Mouse (Mus musculus) hindbrain, postnatal 0 days (tissue): ENCODE results near the gene 6030408B16Rik. TPM values are rescaled to one million over a fixed set of nuclear protein-coding genes. Genes with fewer than 3 reads are reported as not detected.
"Not testable (repeated sequence)": the region's sequence is repeated elsewhere in the genome, so short reads cannot be mapped to it uniquely, and the experiment has no call there.

ENCODE experiments used
- ATAC-seq: fragments of 200-750 bp; cut with Nextera tagmentation; 2 replicates; pipeline ENCODE4 v1.8.0; 2017; ENCODE audit warnings: mild to moderate bottlenecking, moderate TSS enrichment, moderate library complexity
- DNase-seq: peaks from one replicate; pipeline ENCODE4 v3.0.0-alpha.2; 2015; ENCODE audit warnings: low spot score
- H3K27ac ChIP-seq: fragments of 300-500 bp; sonication (generic); 2 replicates; pipeline ENCODE4 v1.5.1; 2014; ENCODE audit warnings: mild to moderate bottlenecking
- H3K27me3 ChIP-seq: fragments of 300-500 bp; sonication (generic); 2 replicates; pipeline ENCODE4 v1.6.1; 2014; ENCODE audit warnings: low read length, mixed read lengths; ENCODE audit not compliant: insufficient read depth
- H3K36me3 ChIP-seq: fragments of 300-500 bp; sonication (generic); 2 replicates; pipeline ENCODE4 v1.6.1; 2014; ENCODE audit warnings: low read length, mixed read lengths; ENCODE audit not compliant: insufficient read depth
- H3K4me1 ChIP-seq: fragments of 300-500 bp; sonication (generic); 2 replicates; pipeline ENCODE4 v1.6.1; 2014; ENCODE audit warnings: antibody characterized with exemption, low read length, mixed read lengths; ENCODE audit not compliant: insufficient read depth
- H3K4me2 ChIP-seq: fragments of 300-500 bp; sonication (generic); 2 replicates; pipeline ENCODE4 v1.6.1; 2014; ENCODE audit warnings: low read depth, mild to moderate bottlenecking, low read length, moderate library complexity, mixed read lengths
- H3K4me3 ChIP-seq: fragments of 300-500 bp; sonication (generic); 2 replicates; pipeline ENCODE4 v1.5.1; 2014; ENCODE audit warnings: low read length
- H3K9ac ChIP-seq: fragments of 300-500 bp; sonication (generic); replicated peaks from 2 replicates; pipeline ENCODE4 v1.6.1; 2014; ENCODE audit warnings: mild to moderate bottlenecking, low read length, moderate library complexity, mixed read lengths
- H3K9me3 ChIP-seq: fragments of 300-500 bp; sonication (generic); 2 replicates; pipeline ENCODE4 v1.6.1; 2016; ENCODE audit warnings: low read length, mixed read lengths
- CTCF ChIP-seq: IDR thresholded peaks from 2 replicates; pipeline ENCODE4 v1.5.1; 2016; ENCODE audit warnings: antibody characterized with exemption, control low read depth, low read depth
- WGBS: fragments of 180-500 bp; shearing (Covaris S2); extraction: QIAGEN DNeasy Blood & Tissue Kit; methylation state at CpG from one replicate; pipeline ENCODE4 v1.1.7; 2014; 5-methylcytosine and 5-hydroxymethylcytosine counted together
- polyA plus RNA-seq: library from polyadenylated mRNA; unstranded; fragments of >200 nt; fragmentation: Nextera tagmentation; extraction: Ambion mirVana; gene quantifications from 2 replicates; pipeline ENCODE4 v1.2.1, GENCODE M21; 2015
- total RNA-seq: library from RNA; depleted of rRNA; stranded (reverse); fragments of >200 nt; gene quantifications from 2 replicates; pipeline ENCODE4 v1.2.3, GENCODE M21; 2014

The 6030408B16Rik gene
- total and polyA plus RNA-seq, 2 experiments from 2014 or later: 0.15 TPM; not detected in 1

DNA sequence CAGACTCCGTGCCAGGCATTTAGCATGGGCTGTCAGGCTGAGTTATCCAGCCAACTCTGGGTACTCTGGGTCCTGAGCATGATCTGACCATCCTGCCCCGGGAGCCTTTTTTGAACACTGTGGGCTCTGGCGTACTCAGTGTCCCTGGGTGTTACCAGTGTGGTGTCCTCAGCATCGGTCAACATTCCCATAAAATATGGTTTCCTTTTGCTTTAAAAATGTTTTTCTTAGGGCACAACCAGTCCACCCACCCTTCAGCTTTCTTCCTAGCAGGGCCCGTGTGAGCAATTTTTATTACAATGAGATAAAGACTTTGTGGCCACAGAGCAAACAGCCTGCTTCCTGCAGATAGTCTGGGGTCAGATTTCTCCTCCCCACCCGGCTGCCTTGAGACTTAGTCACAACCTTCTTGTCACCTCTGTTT, 27.6 kb downstream of the 6030408B16Rik start:
- peaks cover 3% of the 10 kb centered on the region; the same call in 1 of the 2 replicates for H3K4me1 ChIP-seq
- no peak overlapping the region for H3K4me2 ChIP-seq
- no peaks in the 10 kb centered on the region for H3K9me3 ChIP-seq
- no peak overlapping the region for H3K27ac ChIP-seq
- DNase-seq: no peak
- ATAC-seq: no peak
- H3K27me3 ChIP-seq: no peaks in the 10 kb centered on the region
- no peaks in the 10 kb centered on the region for H3K36me3 ChIP-seq
- H3K4me3 ChIP-seq: no peak overlapping the region
- 72% methylated on average over 6 of the region's 6 CpGs for WGBS
- no peak for TF ChIP-seq CTCF
- no peak overlapping the region for H3K9ac ChIP-seq

DNA sequence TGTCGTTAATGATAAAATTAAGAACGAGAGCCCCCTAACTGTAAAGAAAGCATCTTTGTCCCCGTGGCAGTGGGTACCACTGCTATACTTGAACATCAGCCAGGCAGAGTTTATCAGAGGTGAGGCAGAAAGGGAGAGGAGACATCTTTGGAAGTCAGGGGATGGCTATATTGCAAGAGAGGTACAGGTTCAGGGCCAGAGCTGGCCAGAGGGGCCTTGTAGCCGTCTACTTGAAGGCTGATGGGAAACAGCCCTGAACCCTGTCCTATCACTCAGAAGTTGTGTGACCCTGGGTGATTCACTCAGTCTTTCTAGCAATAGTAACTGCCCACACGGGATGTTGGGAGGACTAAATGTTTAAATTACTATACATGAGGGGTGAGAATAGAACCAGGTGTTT, 28.1 kb downstream of the 6030408B16Rik start:
- TF ChIP-seq CTCF: no peak
- Histone ChIP-seq H3K4me3 (no peak overlapping the region), H3K36me3 (no peaks in the 10 kb centered on the region), H3K27me3 (no peaks in the 10 kb centered on the region), H3K27ac (no peak overlapping the region), H3K9ac (no peak overlapping the region), H3K9me3 (no peaks in the 10 kb centered on the region), H3K4me1 (no peaks in the 10 kb centered on the region), H3K4me2 (no peak overlapping the region)
- ATAC-seq: no peak
- DNase-seq: no peak
- WGBS: 74% methylated on average over 5 of the region's 5 CpGs

DNA sequence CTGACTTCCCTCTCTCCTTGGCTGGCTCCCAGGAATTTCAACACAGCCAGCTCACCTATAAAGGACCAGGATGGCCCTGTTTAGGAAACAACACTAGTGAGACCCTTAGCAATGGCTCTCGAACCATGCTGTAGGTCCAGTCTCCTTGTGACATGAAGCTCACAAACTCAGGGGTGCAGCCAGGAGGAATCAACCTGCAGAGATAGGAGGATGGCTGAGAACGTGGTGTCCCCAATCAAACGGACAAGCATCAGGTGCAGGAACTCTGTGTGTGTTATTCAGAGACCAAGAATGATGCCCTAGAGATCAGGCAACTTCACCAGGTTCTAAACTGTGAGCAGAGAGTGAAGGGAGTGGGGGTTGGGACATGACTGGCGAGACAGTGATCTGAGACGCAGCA, 29.1 kb downstream of the 6030408B16Rik start:
- DNase-seq: no peak
- Histone ChIP-seq H3K4me1 (no peaks in the 10 kb centered on the region), H3K9ac (no peak overlapping the region), H3K27me3 (no peaks in the 10 kb centered on the region), H3K4me3 (no peak overlapping the region), H3K9me3 (no peaks in the 10 kb centered on the region), H3K4me2 (no peak overlapping the region), H3K36me3 (no peaks in the 10 kb centered on the region), H3K27ac (no peak overlapping the region)
- WGBS: 85% methylated on average over 5 of the region's 5 CpGs
- no peak for TF ChIP-seq CTCF
- ATAC-seq: no peak

DNA sequence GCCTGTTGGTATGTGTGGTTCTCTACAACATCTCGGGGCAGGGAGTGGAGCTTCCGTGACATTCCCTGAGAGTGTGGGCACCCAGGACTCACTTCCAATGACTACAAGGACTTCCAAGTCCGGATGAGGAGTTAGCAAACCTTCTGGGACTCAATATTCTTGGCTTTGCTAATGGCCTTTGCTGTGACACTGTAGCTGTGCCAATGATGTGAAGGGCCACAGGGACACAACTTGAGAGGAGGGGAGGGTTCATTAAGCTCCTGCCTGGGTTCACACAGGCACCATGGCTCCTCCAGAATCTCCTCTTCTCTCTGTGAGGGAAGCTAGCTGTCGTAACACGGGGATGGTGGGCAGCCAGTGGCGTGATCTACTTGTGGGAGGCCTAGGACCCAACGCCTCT, 29.6 kb downstream of the 6030408B16Rik start:
- Histone ChIP-seq H3K27ac (no peak overlapping the region), H3K27me3 (no peaks in the 10 kb centered on the region), H3K36me3 (no peaks in the 10 kb centered on the region), H3K9ac (no peak overlapping the region), H3K4me1 (no peaks in the 10 kb centered on the region), H3K4me3 (no peak overlapping the region), H3K9me3 (no peaks in the 10 kb centered on the region), H3K4me2 (no peak overlapping the region)
- ATAC-seq (no peak), DNase-seq (no peak)
- WGBS: 86% methylated on average over 7 of the region's 7 CpGs
- no peak for TF ChIP-seq CTCF

DNA sequence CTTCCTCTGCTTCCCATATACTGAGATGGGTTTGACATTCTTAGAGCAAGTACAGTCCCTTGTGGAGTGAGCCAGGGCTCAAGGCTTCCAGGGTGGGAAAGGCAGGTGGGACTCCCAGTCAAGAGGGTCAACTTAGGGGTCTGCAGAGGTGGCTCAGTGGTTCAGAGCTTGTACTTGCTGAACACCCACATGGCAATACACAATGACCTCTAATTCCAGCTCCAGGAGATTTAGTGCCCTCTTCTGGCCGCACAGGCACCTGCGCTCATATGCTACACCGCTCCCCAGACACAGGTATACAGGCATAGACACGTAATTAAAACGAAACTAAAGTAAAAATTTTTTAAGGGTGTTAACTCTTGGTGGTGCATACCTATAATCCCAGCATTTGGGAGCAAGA, 30.5 kb downstream of the 6030408B16Rik start:
- 98% methylated on average over 5 of the region's 5 CpGs for WGBS
- ATAC-seq (no peak), DNase-seq (no peak)
- Histone ChIP-seq H3K27ac (no peak overlapping the region), H3K9ac (no peak overlapping the region), H3K4me2 (no peak overlapping the region), H3K4me1 (no peaks in the 10 kb centered on the region), H3K27me3 (no peaks in the 10 kb centered on the region), H3K36me3 (no peaks in the 10 kb centered on the region), H3K4me3 (no peak overlapping the region), H3K9me3 (no peaks in the 10 kb centered on the region)
- no peak for TF ChIP-seq CTCF

DNA sequence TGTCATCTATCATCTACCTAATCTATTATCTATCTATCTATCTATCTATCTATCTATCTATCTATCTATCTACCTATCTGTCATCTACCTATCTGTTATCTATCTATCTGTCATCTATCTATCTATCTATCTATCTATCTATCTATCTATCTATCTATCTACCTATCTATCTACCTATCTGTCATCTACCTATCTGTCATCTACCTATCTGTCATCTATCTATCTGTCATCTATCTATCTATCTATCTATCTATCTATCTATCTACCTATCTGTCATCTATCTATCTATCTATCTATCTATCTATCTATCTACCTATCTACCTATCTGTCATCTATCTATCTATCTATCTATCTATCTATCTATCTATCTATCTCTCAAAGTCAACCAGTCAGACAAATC, 31.4 kb downstream of the 6030408B16Rik start:
- not testable (repeated sequence) for DNase-seq, H3K9me3 ChIP-seq, H3K4me1 ChIP-seq, H3K4me2 ChIP-seq, H3K4me3 ChIP-seq, H3K36me3 ChIP-seq, ATAC-seq, H3K27ac ChIP-seq, H3K9ac ChIP-seq, H3K27me3 ChIP-seq

DNA sequence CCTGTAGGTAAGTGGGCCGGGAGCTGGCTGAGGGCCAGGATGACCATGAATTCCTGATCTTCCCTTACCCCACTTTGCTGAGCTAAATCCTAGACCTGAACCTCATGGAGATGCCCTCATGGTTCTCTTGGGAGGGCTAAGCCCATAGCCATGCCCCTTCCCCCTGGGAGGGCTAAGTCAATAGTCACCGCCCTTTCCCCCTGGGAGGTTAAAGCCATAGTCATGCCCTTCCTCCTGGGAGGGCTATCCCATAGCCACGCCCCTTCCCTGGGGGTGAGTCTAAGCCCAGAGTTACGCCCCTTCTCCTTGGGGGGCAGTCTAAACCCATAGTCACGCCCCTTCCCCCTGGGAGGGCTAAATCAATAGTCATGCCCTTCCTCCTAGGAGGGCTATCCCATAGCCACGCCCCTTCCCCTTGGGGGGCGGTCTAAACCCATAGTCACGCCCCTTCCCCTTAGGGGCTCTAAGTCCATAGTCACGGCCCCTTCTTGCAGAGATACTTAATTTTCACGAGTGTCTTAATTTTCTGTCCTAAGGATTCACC, 33.1 kb downstream of the 6030408B16Rik start:
- no peak for ATAC-seq
- no peak for TF ChIP-seq CTCF
- Histone ChIP-seq H3K9me3 (no peaks in the 10 kb centered on the region), H3K4me1 (no peaks in the 10 kb centered on the region), H3K9ac (no peak overlapping the region), H3K27me3 (no peaks in the 10 kb centered on the region), H3K36me3 (no peaks in the 10 kb centered on the region), H3K27ac (no peak overlapping the region), H3K4me2 (no peak overlapping the region), H3K4me3 (no peak overlapping the region)
- DNase-seq: no peak
- 41% methylated on average over 9 of the region's 10 CpGs for WGBS
